Mouse (Mus musculus) heart, postnatal 0 days (tissue): Measurements from ENCODE around the gene Gm10283. TPM values are rescaled to one million over a fixed set of nuclear protein-coding genes. Genes with fewer than 3 reads are reported as not detected.
"Not testable (repeated sequence)": the region's sequence is repeated elsewhere in the genome, so short reads cannot be mapped to it uniquely, and the experiment has no call there.

Source experiments
- ATAC-seq: fragments of 200-750 bp; cut with Nextera tagmentation; 2 replicates; pipeline ENCODE4 v1.8.0; 2017; ENCODE audit warnings: low read depth, moderate number of reproducible peaks, moderate library complexity; ENCODE audit not compliant: insufficient read depth
- DNase-seq: peaks from one replicate; pipeline ENCODE4 v3.0.0-alpha.2; 2016; ENCODE audit warnings: low spot score
- H3K27ac ChIP-seq: fragments of 300-500 bp; sonication (generic); 2 replicates; pipeline ENCODE4 v1.5.1; 2014; ENCODE audit warnings: low read depth, mild to moderate bottlenecking
- H3K27me3 ChIP-seq: fragments of 300-500 bp; sonication (generic); 2 replicates; pipeline ENCODE4 v1.6.1; 2014; ENCODE audit warnings: low read length, mixed read lengths; ENCODE audit not compliant: control insufficient read depth, insufficient read depth
- H3K36me3 ChIP-seq: fragments of 300-500 bp; sonication (generic); replicated peaks from 2 replicates; pipeline ENCODE4 v1.6.1; 2014; ENCODE audit warnings: low read length, mixed read lengths; ENCODE audit not compliant: control insufficient read depth, insufficient read depth
- H3K4me1 ChIP-seq: fragments of 300-500 bp; sonication (generic); 2 replicates; pipeline ENCODE4 v1.6.1; 2014; ENCODE audit warnings: antibody characterized with exemption; ENCODE audit not compliant: control insufficient read depth, insufficient read depth
- H3K4me2 ChIP-seq: fragments of 300-500 bp; sonication (generic); 2 replicates; pipeline ENCODE4 v1.6.1; 2014; ENCODE audit warnings: low read depth, mild to moderate bottlenecking, low read length, moderate library complexity
- H3K4me3 ChIP-seq: fragments of 300-500 bp; sonication (generic); 2 replicates; pipeline ENCODE4 v1.5.1; 2014; ENCODE audit warnings: low read depth, low read length
- H3K9ac ChIP-seq: fragments of 300-500 bp; sonication (generic); replicated peaks from 2 replicates; pipeline ENCODE4 v1.6.1; 2014; ENCODE audit warnings: low read depth, low read length, mixed read lengths
- H3K9me3 ChIP-seq: fragments of 300-500 bp; sonication (generic); replicated peaks from 2 replicates; pipeline ENCODE4 v1.6.1; 2016; ENCODE audit warnings: low read length; ENCODE audit not compliant: control insufficient read depth
- CTCF ChIP-seq: IDR thresholded peaks from 2 replicates; pipeline ENCODE4 v1.5.1; 2016; ENCODE audit warnings: antibody characterized with exemption, control low read depth, low read depth
- EP300 ChIP-seq: IDR thresholded peaks from 2 replicates; pipeline ENCODE4 v1.6.1; 2016; ENCODE audit warnings: antibody characterized with exemption, low read depth
- WGBS: fragments of 180-500 bp; shearing (Covaris S2); extraction: QIAGEN DNeasy Blood & Tissue Kit; methylation state at CpG from one replicate; pipeline ENCODE4 v1.1.7; 2014; 5-methylcytosine and 5-hydroxymethylcytosine counted together
- polyA plus RNA-seq: library from polyadenylated mRNA; unstranded; fragments of >200 nt; fragmentation: Nextera tagmentation; extraction: Ambion mirVana; gene quantifications from 2 replicates; pipeline ENCODE4 v1.2.1, GENCODE M21; 2015
- total RNA-seq: library from RNA; depleted of rRNA; stranded (reverse); fragments of >200 nt; gene quantifications from 2 replicates; pipeline ENCODE4 v1.2.3, GENCODE M21; 2014; ENCODE audit warnings: low replicate concordance; rRNA removed

Gm10283 gene
- total RNA-seq (not detected in 2 replicates), polyA plus RNA-seq (not detected in 2 replicates)

DNA sequence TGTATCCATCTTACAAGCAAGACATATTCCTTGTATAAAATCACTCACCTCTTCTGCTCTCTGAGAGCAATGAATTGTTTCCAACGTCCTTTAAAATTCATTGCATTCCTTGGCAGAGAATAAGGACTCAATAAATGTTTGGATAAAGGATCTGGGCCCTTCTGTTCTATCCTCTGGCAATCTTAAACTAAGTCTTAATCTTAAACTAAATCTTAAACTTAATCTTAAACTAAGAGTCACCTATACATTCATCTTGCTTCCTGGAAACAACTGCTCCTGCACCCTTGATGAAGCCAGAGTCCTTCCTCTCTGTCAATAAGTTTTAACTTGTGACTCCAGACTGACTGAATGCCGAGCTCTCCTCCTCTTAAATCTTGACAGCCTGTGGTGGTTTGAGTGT, at the start of gene Gm10283:
Gm10283 (minus strand) TSS at position 101 of the 400 bp plus-strand sequence.
- Histone ChIP-seq H3K9me3 (no peaks in the 10 kb centered on the region), H3K27ac (no peak within 1 kb of the TSS), H3K36me3 (no peaks in the 10 kb centered on the region), H3K4me2 (no peak within 1 kb of the TSS), H3K4me1 (no peaks in the 10 kb centered on the region), H3K4me3 (no peak within 1 kb of the TSS), H3K9ac (no peak within 1 kb of the TSS), H3K27me3 (no peaks in the 10 kb centered on the region)
- ATAC-seq (no peak), DNase-seq (no peak)
- TF ChIP-seq CTCF, result no peak
- no peak for TF ChIP-seq EP300
- WGBS, result 41% methylated on average over 2 of the region's 2 CpGs

GRCm38 (mm10) chr8:60534945-60535344, 31.9 kb upstream of the Gm10283 start:
- H3K27ac ChIP-seq, result no peak overlapping the region
- H3K9ac ChIP-seq, result no peak overlapping the region
- H3K9me3 ChIP-seq, result no peaks in the 10 kb centered on the region
- TF ChIP-seq CTCF, result no peak
- no peak for TF ChIP-seq EP300
- no peak overlapping the region for H3K4me2 ChIP-seq
- WGBS, result 41% methylated on average over 2 of the region's 2 CpGs
- no peaks in the 10 kb centered on the region for H3K36me3 ChIP-seq
- H3K4me1 ChIP-seq, result no peaks in the 10 kb centered on the region
- no peak for DNase-seq
- no peaks in the 10 kb centered on the region for H3K27me3 ChIP-seq
- ATAC-seq, result no peak
- no peak overlapping the region for H3K4me3 ChIP-seq

DNA sequence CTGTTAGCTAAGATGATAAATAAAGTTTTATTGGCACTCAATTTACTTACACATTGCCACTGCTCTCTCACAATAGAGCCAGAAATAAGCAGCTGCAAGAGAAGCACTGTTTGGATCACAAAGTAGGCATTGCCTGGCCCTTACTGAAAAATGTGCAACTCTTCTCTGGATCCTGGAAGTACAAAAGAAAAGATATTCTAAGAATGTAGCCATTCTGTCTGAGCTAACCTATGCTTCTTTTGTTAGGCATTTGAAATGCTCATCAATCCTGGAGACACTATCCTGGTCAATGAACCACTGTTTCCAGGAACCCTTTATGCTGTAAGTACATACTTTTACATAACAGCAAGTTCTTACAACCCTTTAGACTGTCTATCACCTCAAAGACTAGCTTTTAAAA, 15.3 kb upstream of the Gm10283 start:
- Histone ChIP-seq H3K4me3 (no peak overlapping the region), H3K9me3 (no peaks in the 10 kb centered on the region), H3K9ac (no peak overlapping the region), H3K36me3 (no peaks in the 10 kb centered on the region), H3K27ac (no peak overlapping the region), H3K4me2 (no peak overlapping the region), H3K27me3 (no peaks in the 10 kb centered on the region), H3K4me1 (no peaks in the 10 kb centered on the region)
- DNase-seq, result no peak
- no peak for ATAC-seq
- TF ChIP-seq CTCF (no peak), EP300 (no peak)

- ATAC-seq (peak; percentile 67), DNase-seq (peak; percentile 75)
- Histone ChIP-seq H3K4me2 (peak within 1 kb of the TSS; percentile 84), H3K4me3 (peak within 1 kb of the TSS; percentile 54), H3K27ac (no peak within 1 kb of the TSS), H3K36me3 (no peaks in the 10 kb centered on the region), H3K9ac (0 out of 2 replicates have a peak within 1 kb of the TSS, but pooled peaks have one; percentile 5), H3K27me3 (no peaks in the 10 kb centered on the region), H3K4me1 (no peaks in the 10 kb centered on the region), H3K9me3 (no peaks in the 10 kb centered on the region)
- peak; percentile 88 for TF ChIP-seq CTCF
- TF ChIP-seq EP300, result no peak
- WGBS, result 2% methylated on average over 25 of the region's 25 CpGs
Observed at GRCm38 (mm10) chr8:60505653-60506521, 2.9 kb upstream of the Gm10283 start, which contains the start of gene Aadat. Gene Aadat, plus strand, starts transcription at chr8:60505932.

DNA sequence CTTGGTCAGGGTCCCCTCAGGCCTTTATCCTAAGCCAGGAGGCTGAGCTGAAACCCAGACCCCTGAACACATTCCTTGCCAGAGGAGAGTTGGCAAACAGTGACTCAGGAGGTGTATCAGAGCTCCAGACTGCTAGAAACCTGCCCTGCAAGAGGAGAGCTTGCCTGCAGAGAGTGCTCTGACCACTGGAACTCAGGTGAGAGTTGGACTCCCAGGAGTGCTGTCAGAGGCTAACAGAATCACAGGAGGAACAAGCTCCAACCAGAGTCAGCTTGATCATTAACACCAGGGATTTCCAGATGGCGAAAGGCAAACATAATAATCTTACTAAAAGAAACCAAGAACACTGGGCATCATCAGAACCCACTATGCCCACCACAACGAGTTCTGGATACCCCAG, 8.0 kb downstream of the Gm10283 start:
- H3K27me3 ChIP-seq, ATAC-seq, H3K4me3 ChIP-seq: not testable (repeated sequence)

More for the DNA sequence above, 8.0 kb downstream of the Gm10283 start:
- not testable (repeated sequence) for H3K9ac ChIP-seq, H3K36me3 ChIP-seq, H3K4me1 ChIP-seq, H3K9me3 ChIP-seq, H3K27ac ChIP-seq, H3K4me2 ChIP-seq, DNase-seq
- WGBS, result 71% methylated on average over 2 of the region's 2 CpGs
